30 mouse cellular contexts compared by ENCODE assay signal in genomic region chr6:47364002-47364401, GRCm38 (mm10).
DNase-seq lines count a peak whose midpoint lies in the region; ATAC-seq and TF ChIP-seq lines count a peak whose summit lies in the region.
"Had no signal": no experiment of that assay in that cellular context is flagged by ENCODE, and none has a peak within 500 bp of the region (broad histone marks: within the 10 kb centered on the region; RNA-seq: fewer than 3 reads in every experiment).

No protein-coding gene starts in this region.

- DNase-seq in limb, embryonic 14.5 days (ENCODE audit: low spot score) = peak; percentile 49
- no peak for DNase-seq in limb, embryonic 10.5 days (ENCODE audit: low spot score)
- DNase-seq in adipocyte (ENCODE audit: low spot score) = peak; percentile 43
- peak; percentile 91 for DNase-seq in fibroblast of lung, adult 2 months (ENCODE audit: low read depth)
- no peak for DNase-seq in right cerebral cortex, postnatal 36 days (ENCODE audit: low spot score in 2 of 2)
- no peak for DNase-seq in testis, postnatal 14 days (ENCODE audit: low spot score)
- DNase-seq: adrenal gland, adult 8-10 months; adrenal gland, postnatal 25 days; cerebellum, adult 11 months; cerebellum, adult 2 months; cerebellum, adult 9-11 months; cerebellum, postnatal 25 days; gastrocnemius, postnatal 25 days; heart, adult 18-20 months; heart, postnatal 36 days; kidney, adult 2 months had no signal

- H3K9ac ChIP-seq in limb, embryonic 14.5 days (ENCODE audit: low read depth, low read length, severe bottlenecking) = no peak overlapping the region
- H3K9ac ChIP-seq: embryonic facial prominence, embryonic 13.5 days; forebrain, embryonic 13.5 days; heart, embryonic 12.5 days; heart, embryonic 15.5 days; hindbrain, embryonic 13.5 days had no signal

- no peaks in the 10 kb centered on the region for H3K9me3 ChIP-seq in limb, embryonic 14.5 days (ENCODE audit: control insufficient read depth, low read length)
- no peaks in the 10 kb centered on the region for H3K9me3 ChIP-seq in limb, embryonic 10.5 days (replicated peaks)
- H3K9me3 ChIP-seq: embryonic facial prominence, embryonic 13.5 days; forebrain, embryonic 10.5 days; forebrain, embryonic 13.5 days; G1E; heart, embryonic 12.5 days; heart, embryonic 15.5 days; hindbrain, embryonic 10.5 days; hindbrain, embryonic 13.5 days had no signal

- peak; percentile 45; the same call in 1 of the 2 replicates for ATAC-seq in limb, embryonic 14.5 days (ENCODE audit: low FRiP score, low read depth)
- ATAC-seq in CD4-positive, CD25-positive, alpha-beta regulatory T cell, adult 4 months = no peak
- ATAC-seq: forebrain, embryonic 13.5 days; forebrain, embryonic 16.5 days; hindbrain, embryonic 16.5 days; intestine, postnatal 0 days had no signal

- H3K4me1 ChIP-seq in limb, embryonic 14.5 days (ENCODE audit: control insufficient read depth, insufficient read depth, low read length) = no peaks in the 10 kb centered on the region
- no peaks in the 10 kb centered on the region for H3K4me1 ChIP-seq in limb, embryonic 10.5 days
- H3K4me1 ChIP-seq: heart, embryonic 12.5 days; heart, embryonic 15.5 days had no signal

- H3K4me2 ChIP-seq in limb, embryonic 14.5 days (replicated peaks; ENCODE audit: low read depth, low read length, severe bottlenecking) = no peak overlapping the region
- H3K4me2 ChIP-seq: embryonic facial prominence, embryonic 13.5 days; forebrain, embryonic 13.5 days; heart, embryonic 12.5 days; heart, embryonic 15.5 days; hindbrain, embryonic 13.5 days had no signal

- TF ChIP-seq POLR2A in limb, embryonic 14.5 days (IDR thresholded peaks at IDR 0.05; ENCODE audit: borderline replicate concordance, extremely low read depth, insufficient read depth, insufficient read length) = no peak

- H3K4me3 ChIP-seq in limb, embryonic 14.5 days (replicated peaks; ENCODE audit: low read length) = no peak overlapping the region
- no peak overlapping the region for H3K4me3 ChIP-seq in limb, embryonic 10.5 days
- H3K4me3 ChIP-seq: embryonic facial prominence, embryonic 13.5 days; erythroblast, embryonic 14.5 days; forebrain, embryonic 10.5 days; forebrain, embryonic 13.5 days; heart, embryonic 12.5 days; heart, embryonic 15.5 days; hindbrain, embryonic 10.5 days; hindbrain, embryonic 13.5 days had no signal

- no peaks in the 10 kb centered on the region for H3K36me3 ChIP-seq in limb, embryonic 14.5 days (ENCODE audit: control insufficient read depth, insufficient read depth, low read length)
- H3K36me3 ChIP-seq in limb, embryonic 10.5 days = no peaks in the 10 kb centered on the region
- H3K36me3 ChIP-seq: embryonic facial prominence, embryonic 13.5 days; forebrain, embryonic 10.5 days; G1E; heart, embryonic 12.5 days; heart, embryonic 15.5 days; hindbrain, embryonic 10.5 days; hindbrain, embryonic 13.5 days had no signal

- H3K27me3 ChIP-seq in limb, embryonic 14.5 days (ENCODE audit: control insufficient read depth, insufficient read depth, low read length) = no peaks in the 10 kb centered on the region
- no peaks in the 10 kb centered on the region for H3K27me3 ChIP-seq in limb, embryonic 10.5 days (ENCODE audit: low read depth, poor library complexity, severe bottlenecking)
- H3K27me3 ChIP-seq: CH12.LX; embryonic facial prominence, embryonic 13.5 days; forebrain, embryonic 13.5 days; heart, embryonic 12.5 days; heart, embryonic 15.5 days; hindbrain, embryonic 13.5 days had no signal

- H3K27ac ChIP-seq in limb, embryonic 14.5 days (replicated peaks; ENCODE audit: low read depth, low read length) = no peak overlapping the region
- no peak overlapping the region for H3K27ac ChIP-seq in limb, embryonic 10.5 days
- H3K27ac ChIP-seq: embryonic facial prominence, embryonic 13.5 days; forebrain, embryonic 10.5 days; forebrain, embryonic 13.5 days; heart, embryonic 15.5 days; hindbrain, embryonic 13.5 days had no signal

- WGBS in limb, embryonic 14.5 days = 78% methylated on average over 1 of the region's 1 CpGs
- 100% methylated on average over 1 of the region's 1 CpGs for WGBS in limb, embryonic 10.5 days

Comparison
In these comparisons a context has a peak if more than half of its experiments do, and no peak if none do; other contexts are left out.
1. DNase-seq: peak in limb, embryonic 14.5 days (single experiment), adipocyte (single experiment) and fibroblast of lung, adult 2 months (single experiment); none in limb, embryonic 10.5 days (single experiment), right cerebral cortex, postnatal 36 days (0 of 2) and testis, postnatal 14 days (single experiment).